Mouse (Mus musculus) spleen, adult 2 months (tissue): ENCODE data around the gene Nt5dc2.

Experiments used
- CTCF ChIP-seq: fragments of 200-500 bp; IDR thresholded peaks from 2 replicates; pipeline ENCODE4 v1.5.1; 2011; ENCODE audit warnings: mild to moderate bottlenecking, inconsistent platforms; ENCODE audit not compliant: insufficient read depth, insufficient read length, insufficient replicate concordance; ENCODE audit errors: extremely low read depth
- POLR2A ChIP-seq: fragments of 200-500 bp; IDR thresholded peaks from 2 replicates; pipeline ENCODE4 v1.6.1; 2011; ENCODE audit warnings: low read depth, low read length, inconsistent platforms

GRCm38 (mm10) chr14:31132031-31132430 lies 1.2 kb downstream of the Nt5dc2 start:
- TF ChIP-seq CTCF (no peak), POLR2A (no peak)
